Mouse (Mus musculus): ENCODE measurements around the gene Fcer1g. TPM values are rescaled to one million over a fixed set of nuclear protein-coding genes. Genes with fewer than 3 reads are reported as not detected.

Fcer1g gene
- polyA plus RNA-seq, 1 experiment from 2014 or later, result 115 TPM

DNA sequence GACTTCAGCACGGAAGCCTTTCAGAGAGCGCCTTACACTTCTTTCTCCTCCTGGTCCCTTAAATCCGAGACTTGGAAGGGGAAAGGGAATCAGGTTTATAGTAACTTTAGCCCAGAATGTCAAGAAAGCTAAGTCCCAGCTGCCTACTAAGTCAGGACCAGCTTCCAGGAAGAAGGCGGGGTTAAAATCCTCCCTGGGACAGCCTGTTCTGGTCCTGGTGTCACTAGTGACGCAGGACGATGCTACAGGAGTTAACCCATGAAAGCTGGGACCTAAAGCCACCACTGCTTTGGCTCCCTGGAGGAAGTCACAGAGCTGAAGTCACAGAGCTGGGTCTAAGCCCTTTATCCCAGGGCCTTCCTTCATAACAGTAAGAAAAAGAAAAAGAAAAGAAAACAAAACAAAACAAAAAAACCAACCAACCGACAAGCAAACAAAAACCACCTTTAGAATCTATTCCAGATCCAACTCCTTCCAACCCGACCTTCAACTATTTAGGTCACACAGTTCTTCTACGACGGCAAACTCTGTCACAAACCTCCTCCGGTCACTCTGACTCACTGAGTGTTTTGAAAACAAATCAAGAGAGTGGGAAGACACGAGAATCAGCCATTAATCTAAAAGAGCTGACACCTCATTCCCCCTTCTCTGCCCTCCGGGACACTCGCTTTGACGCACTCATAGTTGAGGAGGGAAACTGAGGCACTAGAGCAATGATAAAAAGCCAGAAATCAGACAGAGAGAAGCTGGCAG is 6.0 kb upstream of the Fcer1g start:
- peaks cover 26% of the 10 kb centered on the region for H3K4me1 ChIP-seq (replicated peaks)
- ATAC-seq (ENCODE audit: insufficient read depth), result no peak
- H3K9ac ChIP-seq, result no peak overlapping the region
- H3K4me3 ChIP-seq (replicated peaks), result no peak overlapping the region
- 73% methylated on average over 15 of the region's 15 CpGs for WGBS (ENCODE audit: insufficient replicate concordance)
- H3K27me3 ChIP-seq, result no peaks in the 10 kb centered on the region
- peaks cover 91% of the 10 kb centered on the region for H3K36me3 ChIP-seq (replicated peaks)
- H3K9me3 ChIP-seq (replicated peaks), result no peaks in the 10 kb centered on the region
- no peak overlapping the region for H3K4me2 ChIP-seq
- no peak overlapping the region for H3K27ac ChIP-seq (replicated peaks)

- H3K36me3 ChIP-seq (replicated peaks), result peaks cover 93% of the 10 kb centered on the region
- 64% methylated on average over 14 of the region's 14 CpGs for WGBS (ENCODE audit: insufficient replicate concordance)
- no peak overlapping the region for H3K4me3 ChIP-seq (replicated peaks)
These were observed 4.3 kb upstream of the Fcer1g start for GRCm38 (mm10) chr1:171238463-171238862.

DNA sequence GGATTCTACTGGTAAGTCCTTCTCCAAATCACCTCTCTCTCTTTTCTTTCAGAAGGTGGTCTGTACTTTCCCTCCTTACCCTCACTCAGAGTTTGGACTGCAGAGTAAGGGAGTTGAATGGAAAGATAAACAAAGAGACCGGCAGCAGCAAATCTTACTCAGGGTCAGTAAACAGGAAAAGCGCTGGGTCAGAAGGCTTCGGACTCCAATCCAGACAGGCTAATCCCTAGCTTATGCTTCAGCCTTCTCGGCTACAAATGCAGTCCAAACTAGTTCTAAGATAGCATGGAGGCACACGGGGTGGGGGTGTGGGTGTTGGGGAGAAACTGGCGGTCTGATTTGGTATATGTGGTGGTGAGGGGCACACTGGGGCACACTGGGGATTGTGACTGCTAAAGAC is 3.3 kb upstream of the Fcer1g start:
- no peaks in the 10 kb centered on the region for H3K27me3 ChIP-seq
- 72% methylated on average over 6 of the region's 6 CpGs for WGBS (ENCODE audit: insufficient replicate concordance)
- no peak overlapping the region for H3K9ac ChIP-seq
- no peak overlapping the region for H3K4me2 ChIP-seq
- H3K4me3 ChIP-seq (replicated peaks), result no peak overlapping the region
- H3K36me3 ChIP-seq (replicated peaks), result peaks cover 83% of the 10 kb centered on the region
- peak overlapping the region; percentile 24 for H3K27ac ChIP-seq (replicated peaks)
- H3K9me3 ChIP-seq (replicated peaks), result no peaks in the 10 kb centered on the region
- no peak for ATAC-seq (ENCODE audit: insufficient read depth)
- peaks cover 43% of the 10 kb centered on the region for H3K4me1 ChIP-seq (replicated peaks)

More at GRCm38 (mm10) chr1:171238463-171238862, 4.3 kb upstream of the Fcer1g start:
- Histone ChIP-seq H3K27ac (replicated peaks) (no peak overlapping the region), H3K9me3 (replicated peaks) (no peaks in the 10 kb centered on the region), H3K9ac (no peak overlapping the region), H3K4me2 (no peak overlapping the region), H3K4me1 (replicated peaks) (peaks cover 33% of the 10 kb centered on the region), H3K27me3 (no peaks in the 10 kb centered on the region)
- ATAC-seq (ENCODE audit: insufficient read depth), result no peak

DNA sequence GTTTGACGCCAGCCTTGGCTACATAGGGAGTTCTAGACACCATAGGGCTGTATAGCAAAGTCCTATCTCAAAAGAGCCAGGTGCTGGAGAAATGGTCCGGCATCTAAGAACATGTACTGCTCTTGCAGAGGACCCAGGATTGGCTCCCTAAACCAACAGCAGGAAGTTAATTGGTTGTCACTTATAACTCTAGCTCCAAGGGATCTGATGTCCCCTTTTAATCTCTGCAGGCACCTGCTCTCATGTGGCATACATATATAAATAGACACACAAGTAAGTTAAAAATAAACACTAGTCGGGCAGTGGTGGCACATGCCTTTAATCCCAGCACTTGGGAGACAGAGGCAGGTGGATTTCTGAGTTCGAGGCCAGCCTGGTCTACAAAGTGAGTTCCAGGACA is 1.6 kb upstream of the Fcer1g start:
- no peak for ATAC-seq (ENCODE audit: insufficient read depth)
- Histone ChIP-seq H3K9ac (no peak overlapping the region), H3K4me3 (replicated peaks) (no peak overlapping the region), H3K4me2 (no peak overlapping the region), H3K4me1 (replicated peaks) (peaks cover 50% of the 10 kb centered on the region), H3K36me3 (replicated peaks) (peaks cover 68% of the 10 kb centered on the region), H3K9me3 (replicated peaks) (no peaks in the 10 kb centered on the region), H3K27me3 (no peaks in the 10 kb centered on the region), H3K27ac (replicated peaks) (no peak overlapping the region)
- 62% methylated on average over 4 of the region's 4 CpGs for WGBS (ENCODE audit: insufficient replicate concordance)

DNA sequence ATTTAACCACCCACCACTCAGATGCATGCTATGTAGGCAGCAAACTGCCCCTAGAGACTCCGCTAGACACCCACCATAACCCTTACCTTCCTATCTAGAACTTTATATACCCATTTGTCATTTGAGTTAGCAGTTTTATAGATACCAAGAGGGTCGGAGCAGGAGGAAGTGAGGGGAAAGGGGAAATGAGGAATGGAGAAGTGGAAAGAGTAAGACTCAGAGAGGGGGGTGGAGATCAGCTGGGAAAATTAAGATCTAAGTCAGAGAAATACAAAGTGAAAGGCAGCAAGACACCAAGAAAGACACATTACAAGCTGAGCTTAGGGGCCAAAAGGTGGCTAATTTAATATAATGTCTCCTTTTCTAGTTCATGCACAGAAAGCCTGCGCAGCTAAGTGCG is 373 bp upstream of the Fcer1g start:
- Histone ChIP-seq H3K9me3 (replicated peaks) (no peaks in the 10 kb centered on the region), H3K36me3 (replicated peaks) (peaks cover 56% of the 10 kb centered on the region), H3K27me3 (no peaks in the 10 kb centered on the region), H3K9ac (no peak overlapping the region), H3K4me3 (replicated peaks) (no peak overlapping the region; the same call in 1 of the 2 replicates), H3K4me2 (peak overlapping the region; percentile 27; the same call in 1 of the 2 replicates), H3K4me1 (replicated peaks) (peaks cover 50% of the 10 kb centered on the region), H3K27ac (replicated peaks) (peak overlapping the region; percentile 74)
- WGBS (ENCODE audit: insufficient replicate concordance), result 61% methylated on average over 4 of the region's 4 CpGs
- ATAC-seq (ENCODE audit: insufficient read depth), result no peak

DNA sequence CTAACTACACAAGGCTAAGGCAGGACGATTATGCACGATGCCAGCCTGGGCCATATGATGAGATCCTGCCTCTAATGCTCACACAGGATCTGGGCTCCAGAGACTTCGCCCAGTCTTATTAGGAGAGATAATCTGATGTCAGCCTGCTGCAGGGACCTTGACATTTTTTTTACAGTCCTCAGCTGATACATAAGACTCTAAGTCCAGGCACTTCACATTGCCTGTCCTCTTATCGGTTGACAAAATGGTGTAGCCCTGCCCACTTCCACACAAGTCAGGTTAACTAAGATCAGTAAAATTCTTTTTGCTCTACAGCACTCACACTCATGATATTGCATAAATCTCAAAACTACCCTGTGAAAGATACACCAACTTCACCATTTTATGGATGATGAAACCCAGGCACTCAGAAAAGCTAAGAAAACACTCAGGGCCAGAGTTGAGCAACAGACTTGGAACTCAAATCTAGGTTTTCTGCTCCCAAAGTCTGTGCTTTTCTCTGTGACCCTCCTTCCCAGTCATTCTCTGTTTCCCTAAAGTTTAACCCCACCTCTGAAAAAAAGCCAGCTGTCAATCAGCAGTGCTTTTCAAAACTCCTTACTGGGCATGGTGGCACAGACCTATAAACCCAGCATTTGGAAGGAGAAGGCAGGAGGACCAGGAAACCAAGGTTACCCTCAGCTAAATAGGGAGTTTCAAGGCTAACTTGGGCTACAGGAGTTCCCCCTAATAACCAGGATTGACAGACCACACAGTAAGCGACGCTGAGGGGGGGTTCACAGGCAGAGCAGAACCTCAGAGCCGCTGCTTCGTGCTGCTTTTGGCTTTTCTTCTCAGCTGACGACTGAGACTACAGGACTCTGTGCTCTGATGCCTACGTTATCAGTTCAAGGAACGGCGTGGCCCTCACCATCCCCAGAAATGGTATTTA is 1.1 kb downstream of the Fcer1g start:
- H3K9ac ChIP-seq, result no peak overlapping the region
- peak overlapping the region; percentile 27 for H3K4me2 ChIP-seq

GRCm38 (mm10) chr1:171232348-171232747 is 1.8 kb downstream of the Fcer1g start:
- peak overlapping the region; percentile 43 for H3K4me3 ChIP-seq (replicated peaks)
- no peaks in the 10 kb centered on the region for H3K9me3 ChIP-seq (replicated peaks)
- H3K4me2 ChIP-seq, result peak overlapping the region; percentile 27
- 42% methylated on average over 5 of the region's 5 CpGs for WGBS (ENCODE audit: insufficient replicate concordance)
- H3K4me1 ChIP-seq (replicated peaks), result peaks cover 39% of the 10 kb centered on the region
- H3K9ac ChIP-seq, result no peak overlapping the region
- peaks cover 35% of the 10 kb centered on the region for H3K36me3 ChIP-seq (replicated peaks)
- ATAC-seq (ENCODE audit: insufficient read depth), result no peak
- no peaks in the 10 kb centered on the region for H3K27me3 ChIP-seq
- H3K27ac ChIP-seq (replicated peaks), result peak overlapping the region; percentile 74; the same call in 1 of the 2 replicates

More for the DNA sequence above, 1.1 kb downstream of the Fcer1g start:
- H3K27ac ChIP-seq (replicated peaks), result peak overlapping the region; percentile 74
- H3K4me3 ChIP-seq (replicated peaks), result peak overlapping the region; percentile 43
- 32% methylated on average over 12 of the region's 12 CpGs for WGBS (ENCODE audit: insufficient replicate concordance)
- H3K36me3 ChIP-seq (replicated peaks), result peaks cover 42% of the 10 kb centered on the region
- peaks cover 47% of the 10 kb centered on the region for H3K4me1 ChIP-seq (replicated peaks)
- H3K27me3 ChIP-seq, result no peaks in the 10 kb centered on the region
- H3K9me3 ChIP-seq (replicated peaks), result no peaks in the 10 kb centered on the region
- peak; percentile 35 for ATAC-seq (ENCODE audit: insufficient read depth)

DNA sequence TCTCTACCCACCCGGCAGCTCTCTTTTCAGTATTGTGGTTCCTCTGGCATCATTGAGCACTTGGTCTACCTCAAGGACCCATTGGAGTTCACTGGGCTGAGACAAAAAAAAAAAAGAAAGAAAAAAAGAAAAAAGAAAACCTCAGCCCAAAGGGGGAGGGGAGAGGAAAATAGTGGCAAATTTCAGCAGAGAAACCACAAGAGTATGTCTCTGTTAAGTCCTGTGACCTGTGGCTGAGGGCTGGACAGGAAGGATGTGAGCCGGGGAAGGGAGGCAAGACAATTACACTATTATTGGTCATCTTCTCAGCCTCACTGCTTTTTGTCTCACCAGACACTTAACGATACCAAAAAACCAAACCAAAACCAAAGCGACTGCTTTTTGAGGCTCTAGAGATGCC is 2.3 kb downstream of the Fcer1g start:
- no peaks in the 10 kb centered on the region for H3K27me3 ChIP-seq
- H3K4me3 ChIP-seq (replicated peaks), result peak overlapping the region; percentile 43
- ATAC-seq (ENCODE audit: insufficient read depth), result no peak
- no peak overlapping the region for H3K9ac ChIP-seq
- peaks cover 39% of the 10 kb centered on the region for H3K4me1 ChIP-seq (replicated peaks)
- peak overlapping the region; percentile 27 for H3K4me2 ChIP-seq
- no peak overlapping the region for H3K27ac ChIP-seq (replicated peaks)
- no peaks in the 10 kb centered on the region for H3K9me3 ChIP-seq (replicated peaks)
- H3K36me3 ChIP-seq (replicated peaks), result peaks cover 30% of the 10 kb centered on the region
- WGBS (ENCODE audit: insufficient replicate concordance), result 26% methylated on average over 4 of the region's 4 CpGs

- Histone ChIP-seq H3K27ac (replicated peaks) (no peak overlapping the region), H3K4me3 (replicated peaks) (no peak overlapping the region), H3K9ac (no peak overlapping the region), H3K4me2 (no peak overlapping the region), H3K4me1 (replicated peaks) (peaks cover 35% of the 10 kb centered on the region), H3K36me3 (replicated peaks) (peaks cover 15% of the 10 kb centered on the region), H3K9me3 (replicated peaks) (no peaks in the 10 kb centered on the region), H3K27me3 (no peaks in the 10 kb centered on the region)
- no peak for ATAC-seq (ENCODE audit: insufficient read depth)
- 75% methylated on average over 3 of the region's 3 CpGs for WGBS (ENCODE audit: insufficient replicate concordance)
These were observed 4.0 kb downstream of the Fcer1g start for GRCm38 (mm10) chr1:171230215-171230614.

GRCm38 (mm10) chr1:171229750-171230149 is 4.4 kb downstream of the Fcer1g start:
- WGBS (ENCODE audit: insufficient replicate concordance), result 64% methylated on average over 6 of the region's 6 CpGs
- Histone ChIP-seq H3K9ac (no peak overlapping the region), H3K27ac (replicated peaks) (no peak overlapping the region), H3K4me2 (no peak overlapping the region), H3K27me3 (no peaks in the 10 kb centered on the region), H3K4me3 (replicated peaks) (no peak overlapping the region), H3K9me3 (replicated peaks) (no peaks in the 10 kb centered on the region), H3K4me1 (replicated peaks) (peaks cover 30% of the 10 kb centered on the region), H3K36me3 (replicated peaks) (peaks cover 11% of the 10 kb centered on the region)
- ATAC-seq (ENCODE audit: insufficient read depth), result no peak

GRCm38 (mm10) chr1:171227879-171228278 is 6.3 kb downstream of the Fcer1g start:
- no peak for ATAC-seq (ENCODE audit: insufficient read depth)
- Histone ChIP-seq H3K4me2 (no peak overlapping the region), H3K36me3 (replicated peaks) (no peaks in the 10 kb centered on the region), H3K27me3 (no peaks in the 10 kb centered on the region), H3K4me3 (replicated peaks) (no peak overlapping the region), H3K9ac (no peak overlapping the region), H3K27ac (replicated peaks) (no peak overlapping the region), H3K9me3 (replicated peaks) (no peaks in the 10 kb centered on the region), H3K4me1 (replicated peaks) (peaks cover 16% of the 10 kb centered on the region)
- WGBS (ENCODE audit: insufficient replicate concordance), result 19% methylated on average over 1 of the region's 1 CpGs

Measured in liver, embryonic 15.5 days (tissue).